17 mouse cellular contexts compared by ENCODE assay signal in the genomic region with DNA sequence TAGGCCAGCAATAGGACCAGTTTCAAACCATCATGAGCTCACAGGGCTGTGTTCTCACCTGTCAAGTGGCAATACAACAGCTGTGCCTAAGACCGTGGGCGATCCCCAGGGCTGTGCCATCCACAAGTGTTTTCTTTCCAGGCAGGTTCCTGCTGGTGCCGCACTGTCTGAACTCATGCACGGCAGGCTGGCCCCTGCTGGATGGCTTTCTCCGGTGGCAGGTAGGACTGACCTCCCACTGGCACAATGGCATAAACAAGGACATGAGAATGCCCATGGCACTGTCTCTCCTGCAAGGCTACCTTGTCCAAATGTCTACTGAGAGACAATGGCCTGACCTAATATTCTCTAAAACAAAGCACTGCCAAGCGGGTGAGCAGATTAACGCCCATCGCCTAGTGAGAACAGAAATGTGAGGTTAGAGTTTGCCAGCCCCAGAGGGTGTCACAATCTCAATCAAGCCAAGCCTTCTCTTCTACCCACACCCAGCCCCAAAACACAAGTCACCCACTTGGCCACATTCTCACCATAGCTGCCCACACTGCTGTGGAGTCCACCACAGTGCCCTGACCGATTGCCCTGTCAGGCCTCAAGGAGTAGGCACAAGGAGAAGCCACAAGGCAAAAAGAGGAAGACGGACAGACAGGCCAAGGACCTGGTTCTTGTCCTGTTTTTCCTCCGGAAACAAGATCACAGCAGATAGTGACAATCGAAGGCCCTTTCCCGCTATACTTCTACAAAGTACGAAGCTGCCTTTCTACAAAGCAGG. TPM values are rescaled to one million over a fixed set of nuclear protein-coding genes. Genes with fewer than 3 reads are reported as not detected.
A peak's percentile ranks its signal among the peaks of the same experiment; 100 is the strongest.
DNase-seq lines count a peak whose midpoint lies in the region; ATAC-seq and TF ChIP-seq lines count a peak whose summit lies in the region.
"Had no signal": no experiment of that assay in that cellular context is flagged by ENCODE, and none has a peak within 500 bp of the region (broad histone marks: within the 10 kb centered on the region; RNA-seq: fewer than 3 reads in every experiment).

No protein-coding gene starts in this region.

- H3K4me2 ChIP-seq in kidney, postnatal 0 days (ENCODE audit: low read length), result no peak overlapping the region
- H3K4me2 ChIP-seq: hindbrain, embryonic 13.5 days; limb, embryonic 13.5 days; stomach, embryonic 15.5 days had no signal

- peak; percentile 55 for DNase-seq in cerebellum, adult 11-12 months
- no peak for DNase-seq in cerebellum, postnatal 10 days
- no peak for DNase-seq in kidney, postnatal 0 days (ENCODE audit: low spot score)
- DNase-seq in kidney, postnatal 4 days, result no peak
- peak; percentile 46 for DNase-seq in brain, adult 2 months (ENCODE audit: low read depth, low spot score)
- no peak for DNase-seq in MN1 (ENCODE audit: low spot score)
- DNase-seq: B cell, adult 2 months; cerebellum, postnatal 36 days; forebrain, postnatal 0 days; liver, postnatal 0 days; spleen, adult 18-20 months; thymus, postnatal 36 days had no signal

- TF ChIP-seq CTCF in kidney, postnatal 0 days (IDR thresholded peaks at IDR 0.05; ENCODE audit: low read depth), result no peak

- no peak overlapping the region for H3K4me3 ChIP-seq in kidney, postnatal 0 days (replicated peaks; ENCODE audit: low read depth, low read length)
- H3K4me3 ChIP-seq: hindbrain, embryonic 13.5 days; limb, embryonic 13.5 days; stomach, embryonic 15.5 days had no signal

- no peaks in the 10 kb centered on the region for H3K9me3 ChIP-seq in kidney, postnatal 0 days (replicated peaks; ENCODE audit: low read length)
- H3K9me3 ChIP-seq: hindbrain, embryonic 13.5 days; limb, embryonic 13.5 days; stomach, embryonic 15.5 days had no signal

- peak overlapping the region; percentile 36 for H3K27ac ChIP-seq in kidney, postnatal 0 days
- H3K27ac ChIP-seq: hindbrain, embryonic 13.5 days; limb, embryonic 13.5 days; stomach, embryonic 15.5 days had no signal

- ATAC-seq in kidney, postnatal 0 days (replicated peaks; ENCODE audit: low FRiP score, low read depth), result 0 out of 2 replicates have a peak, but pooled peaks have one; percentile 34
- ATAC-seq in megakaryocyte-erythroid progenitor cell, adult 5-6 weeks (replicated peaks; ENCODE audit: low FRiP score, low TSS enrichment, poor library complexity, severe bottlenecking), result 0 out of 2 replicates have a peak, but pooled peaks have one; percentile 35
- ATAC-seq: forebrain, postnatal 0 days; intestine, embryonic 16.5 days; liver, postnatal 0 days had no signal

- 75% methylated on average over 14 of the region's 14 CpGs for WGBS in kidney, postnatal 0 days

- H3K9ac ChIP-seq in kidney, postnatal 0 days (ENCODE audit: low read depth, low read length), result no peak overlapping the region
- H3K9ac ChIP-seq: forebrain, postnatal 0 days; hindbrain, embryonic 13.5 days; limb, embryonic 13.5 days; liver, postnatal 0 days; stomach, embryonic 15.5 days had no signal

- no peaks in the 10 kb centered on the region for H3K27me3 ChIP-seq in kidney, postnatal 0 days (ENCODE audit: insufficient read depth, low read length)
- H3K27me3 ChIP-seq: hindbrain, embryonic 13.5 days; limb, embryonic 13.5 days; stomach, embryonic 15.5 days had no signal

- H3K4me1 ChIP-seq in kidney, postnatal 0 days (replicated peaks; ENCODE audit: insufficient read depth, low read length), result no peaks in the 10 kb centered on the region; the same call in 1 of the 2 replicates
- H3K4me1 ChIP-seq: hindbrain, embryonic 13.5 days; limb, embryonic 13.5 days; stomach, embryonic 15.5 days had no signal

- H3K36me3 ChIP-seq in kidney, postnatal 0 days (ENCODE audit: insufficient read depth, low read length), result 0 out of 2 replicates have a peak, but pooled peaks cover 3% of the 10 kb centered on the region
- H3K36me3 ChIP-seq: hindbrain, embryonic 13.5 days; limb, embryonic 13.5 days; stomach, embryonic 15.5 days had no signal

RNA-seq across cellular contexts. Expression of a gene that starts 32.9 kb away (rescaled TPM):
- 59.0 and 69.6 TPM in 2 replicates for polyA plus RNA-seq in kidney, postnatal 0 days (2015; fragmentation: Nextera tagmentation; extraction: Ambion mirVana)
- total RNA-seq in megakaryocyte-erythroid progenitor cell, adult 5-6 weeks (2014; fragmentation: Nextera tagmentation), result 22.7 and 27.6 TPM in 2 replicates
- 17.9 and 24.2 TPM in 2 replicates for total RNA-seq in megakaryocyte-erythroid progenitor cell, adult 5-6 weeks (2017)

Comparison
In these comparisons a context has a peak if more than half of its experiments do, and no peak if none do; other contexts are left out.
1. DNase-seq: peak in cerebellum, adult 11-12 months (single experiment) and brain, adult 2 months (single experiment); none in cerebellum, postnatal 10 days (0 of 2), kidney, postnatal 0 days (single experiment), kidney, postnatal 4 days (0 of 2) and MN1 (single experiment).